In genomic region chr4:87963055-87963772, GRCm38 (mm10) we compare ENCODE assay signal across 25 mouse cellular contexts.
DNase-seq lines count a peak whose midpoint lies in the region; ATAC-seq and TF ChIP-seq lines count a peak whose summit lies in the region.
"Had no signal": no experiment of that assay in that cellular context is flagged by ENCODE, and none has a peak within 500 bp of the region (broad histone marks: within the 10 kb centered on the region; RNA-seq: fewer than 3 reads in every experiment).

No protein-coding gene starts in this region.

- no peaks in the 10 kb centered on the region for H3K4me1 ChIP-seq in intestine, postnatal 0 days (replicated peaks; ENCODE audit: control insufficient read depth, insufficient read depth, low read length)
- H3K4me1 ChIP-seq in stomach, embryonic 16.5 days (ENCODE audit: control insufficient read depth, insufficient read depth, low read length), result peaks cover 1% of the 10 kb centered on the region
- H3K4me1 ChIP-seq: embryonic facial prominence, embryonic 15.5 days had no signal

- ATAC-seq in frontal cortex, adult (ENCODE audit: low TSS enrichment), result 0 out of 2 replicates have a peak, but pooled peaks have one; percentile 4
- peak; percentile 81; the same call in 1 of the 2 replicates for ATAC-seq in intestine, postnatal 0 days
- ATAC-seq in stomach, embryonic 16.5 days (ENCODE audit: insufficient read depth, low FRiP score), result peak; percentile 74; the same call in 1 of the 2 replicates
- ATAC-seq: CD4-positive, CD25-positive, alpha-beta regulatory T cell, adult 4 months; forebrain, embryonic 14.5 days; hindbrain, postnatal 0 days had no signal

- no peaks in the 10 kb centered on the region for H3K27me3 ChIP-seq in intestine, postnatal 0 days (replicated peaks; ENCODE audit: control insufficient read depth, insufficient read depth, low read length)
- H3K27me3 ChIP-seq in stomach, embryonic 16.5 days (ENCODE audit: control insufficient read depth, insufficient read depth, low read length), result no peaks in the 10 kb centered on the region
- H3K27me3 ChIP-seq: embryonic facial prominence, embryonic 15.5 days; heart, embryonic 15.5 days; hindbrain, embryonic 13.5 days had no signal

- 49% methylated on average over 13 of the region's 13 CpGs for WGBS in intestine, postnatal 0 days
- WGBS in stomach, embryonic 16.5 days, result 68% methylated on average over 13 of the region's 13 CpGs

- no peak for DNase-seq in frontal cortex, postnatal 14 days (ENCODE audit: low spot score in 2 of 2)
- peak; percentile 27 for DNase-seq in brain, adult 2 months (ENCODE audit: low read depth, low spot score)
- DNase-seq in right cerebral cortex, adult 18-20 months, result no peak
- DNase-seq in spleen, postnatal 36 days (ENCODE audit: low spot score in 2 of 2), result no peak
- DNase-seq: adrenal gland, postnatal 14 days; B cell, adult 2 months; cerebellum, adult 8-10 months; cerebellum, postnatal 14 days; embryo, embryonic 11 days; gastrocnemius, adult 2 months; gastrocnemius, postnatal 25 days; heart, postnatal 14 days had no signal

- TF ChIP-seq CTCF in intestine, postnatal 0 days (IDR thresholded peaks at IDR 0.05; ENCODE audit: low read depth), result no peak

- H3K9ac ChIP-seq in intestine, postnatal 0 days (ENCODE audit: low read depth, low read length), result 0 out of 2 replicates have a peak overlapping the region, but pooled peaks have one; percentile 11
- H3K9ac ChIP-seq in stomach, embryonic 16.5 days (ENCODE audit: low read length), result no peak overlapping the region
- H3K9ac ChIP-seq: embryonic facial prominence, embryonic 15.5 days; heart, embryonic 15.5 days; hindbrain, embryonic 13.5 days had no signal

- H3K9me3 ChIP-seq in intestine, postnatal 0 days (ENCODE audit: control insufficient read depth), result no peaks in the 10 kb centered on the region
- no peaks in the 10 kb centered on the region for H3K9me3 ChIP-seq in stomach, embryonic 16.5 days (replicated peaks; ENCODE audit: control insufficient read depth, low read length)
- H3K9me3 ChIP-seq: embryonic facial prominence, embryonic 15.5 days; forebrain, embryonic 10.5 days; G1E; heart, embryonic 15.5 days; hindbrain, embryonic 13.5 days had no signal

- H3K36me3 ChIP-seq in intestine, postnatal 0 days (ENCODE audit: control insufficient read depth, insufficient read depth), result no peaks in the 10 kb centered on the region
- H3K36me3 ChIP-seq in stomach, embryonic 16.5 days (ENCODE audit: control insufficient read depth, insufficient read depth, low read length), result no peaks in the 10 kb centered on the region
- H3K36me3 ChIP-seq: embryonic facial prominence, embryonic 15.5 days; forebrain, embryonic 10.5 days; heart, embryonic 15.5 days; hindbrain, embryonic 13.5 days had no signal

- H3K4me3 ChIP-seq in intestine, postnatal 0 days (ENCODE audit: low read depth, low read length), result no peak overlapping the region
- H3K4me3 ChIP-seq in stomach, embryonic 16.5 days (replicated peaks; ENCODE audit: low read length), result no peak overlapping the region
- H3K4me3 ChIP-seq: embryonic facial prominence, embryonic 15.5 days; erythroblast, embryonic 14.5 days; forebrain, embryonic 10.5 days; gastrocnemius, adult 2 months; heart, embryonic 15.5 days; hindbrain, embryonic 13.5 days had no signal

- H3K4me2 ChIP-seq in intestine, postnatal 0 days (replicated peaks; ENCODE audit: low read depth), result peak overlapping the region; percentile 45
- no peak overlapping the region for H3K4me2 ChIP-seq in stomach, embryonic 16.5 days (ENCODE audit: low read depth, low read length)
- H3K4me2 ChIP-seq: embryonic facial prominence, embryonic 15.5 days; heart, embryonic 11.5 days; heart, embryonic 15.5 days; hindbrain, embryonic 13.5 days had no signal

- H3K27ac ChIP-seq in intestine, postnatal 0 days (ENCODE audit: low read depth, low read length), result no peak overlapping the region
- H3K27ac ChIP-seq in stomach, embryonic 16.5 days (ENCODE audit: low read length), result no peak overlapping the region
- H3K27ac ChIP-seq: embryonic facial prominence, embryonic 15.5 days; forebrain, embryonic 10.5 days; gastrocnemius, adult 2 months; heart, embryonic 15.5 days; hindbrain, embryonic 13.5 days; hindbrain, postnatal 0 days had no signal

Comparison
In these comparisons a context has a peak if more than half of its experiments do, and no peak if none do; other contexts are left out.
1. ATAC-seq: peak in every context shown above with its lines; median percentile 81 in intestine, postnatal 0 days; 74 in stomach, embryonic 16.5 days; 4 in frontal cortex, adult.